Mouse (Mus musculus): ENCODE measurements at regions not wholly inside any gene's neighbourhood (a gene's known extent, or its start where the extent isn't known, plus 50 kb on each side); places are given as distances from the start of the nearest gene placed in this dataset.

GRCm38 (mm10) chr1:57174289-57174890 lies 195.9 kb upstream of the Satb2 start:
- no peak for DNase-seq (ENCODE audit: low spot score)

GRCm38 (mm10) chr1:57188796-57189319 lies 188.6 kb upstream of the 1700066M21Rik start:
- no peak for DNase-seq (ENCODE audit: low spot score)

GRCm38 (mm10) chr1:57201274-57201673 lies 176.1 kb upstream of the 1700066M21Rik start:
- DNase-seq (ENCODE audit: low spot score) = no peak

GRCm38 (mm10) chr1:57204331-57204730 lies 173.1 kb upstream of the 1700066M21Rik start:
- no peak for DNase-seq (ENCODE audit: low spot score)

GRCm38 (mm10) chr1:57205198-57205987 lies 172.0 kb upstream of the 1700066M21Rik start:
- DNase-seq (ENCODE audit: low spot score) = peak; percentile 15

- no peak for DNase-seq (ENCODE audit: low spot score)
These were observed 170.9 kb upstream of the 1700066M21Rik start for GRCm38 (mm10) chr1:57206496-57206895.

- DNase-seq (ENCODE audit: low spot score) = no peak
These were observed 170.5 kb upstream of the 1700066M21Rik start for GRCm38 (mm10) chr1:57206944-57207343.

GRCm38 (mm10) chr1:57208415-57208814 lies 169.0 kb upstream of the 1700066M21Rik start:
- DNase-seq (ENCODE audit: low spot score) = no peak

GRCm38 (mm10) chr1:57209281-57209680 lies 168.1 kb upstream of the 1700066M21Rik start:
- no peak for DNase-seq (ENCODE audit: low spot score)

GRCm38 (mm10) chr1:57211046-57211445 lies 166.4 kb upstream of the 1700066M21Rik start:
- DNase-seq (ENCODE audit: low spot score) = no peak

- DNase-seq (ENCODE audit: low spot score) = no peak
These were observed 164.0 kb upstream of the 1700066M21Rik start for GRCm38 (mm10) chr1:57213428-57213874.

GRCm38 (mm10) chr1:57214266-57214665 lies 163.2 kb upstream of the 1700066M21Rik start:
- DNase-seq (ENCODE audit: low spot score) = no peak

GRCm38 (mm10) chr1:57217656-57218055 lies 159.8 kb upstream of the 1700066M21Rik start:
- DNase-seq (ENCODE audit: low spot score) = no peak

- DNase-seq (ENCODE audit: low spot score) = no peak
These were observed 159.3 kb upstream of the 1700066M21Rik start for GRCm38 (mm10) chr1:57218127-57218526.

GRCm38 (mm10) chr1:57218616-57219015 lies 158.8 kb upstream of the 1700066M21Rik start:
- no peak for DNase-seq (ENCODE audit: low spot score)

GRCm38 (mm10) chr1:57224425-57225104 lies 152.9 kb upstream of the 1700066M21Rik start:
- DNase-seq (ENCODE audit: low spot score) = no peak

GRCm38 (mm10) chr1:57243607-57244408 lies 133.6 kb upstream of the 1700066M21Rik start:
- no peak for DNase-seq (ENCODE audit: low spot score)

- no peak for DNase-seq (ENCODE audit: low spot score)
These were observed 117.8 kb upstream of the 1700066M21Rik start for GRCm38 (mm10) chr1:57259626-57260025.

- DNase-seq (ENCODE audit: low spot score) = no peak
These were observed 112.2 kb upstream of the 1700066M21Rik start for GRCm38 (mm10) chr1:57265012-57265760.

GRCm38 (mm10) chr1:57266695-57267094 lies 110.7 kb upstream of the 1700066M21Rik start:
- DNase-seq (ENCODE audit: low spot score) = no peak

GRCm38 (mm10) chr1:57267851-57268250 lies 109.6 kb upstream of the 1700066M21Rik start:
- DNase-seq (ENCODE audit: low spot score) = no peak

Measured in ovary, postnatal 10 days (tissue).